Mouse (Mus musculus): ENCODE measurements around the gene Cryzl1. TPM values are rescaled to one million over a fixed set of nuclear protein-coding genes. Genes with fewer than 3 reads are reported as not detected.
A peak's percentile ranks its signal among the peaks of the same experiment; 100 is the strongest.

Gene Cryzl1
- polyA plus RNA-seq, 1 experiment = 27.6 TPM

DNA sequence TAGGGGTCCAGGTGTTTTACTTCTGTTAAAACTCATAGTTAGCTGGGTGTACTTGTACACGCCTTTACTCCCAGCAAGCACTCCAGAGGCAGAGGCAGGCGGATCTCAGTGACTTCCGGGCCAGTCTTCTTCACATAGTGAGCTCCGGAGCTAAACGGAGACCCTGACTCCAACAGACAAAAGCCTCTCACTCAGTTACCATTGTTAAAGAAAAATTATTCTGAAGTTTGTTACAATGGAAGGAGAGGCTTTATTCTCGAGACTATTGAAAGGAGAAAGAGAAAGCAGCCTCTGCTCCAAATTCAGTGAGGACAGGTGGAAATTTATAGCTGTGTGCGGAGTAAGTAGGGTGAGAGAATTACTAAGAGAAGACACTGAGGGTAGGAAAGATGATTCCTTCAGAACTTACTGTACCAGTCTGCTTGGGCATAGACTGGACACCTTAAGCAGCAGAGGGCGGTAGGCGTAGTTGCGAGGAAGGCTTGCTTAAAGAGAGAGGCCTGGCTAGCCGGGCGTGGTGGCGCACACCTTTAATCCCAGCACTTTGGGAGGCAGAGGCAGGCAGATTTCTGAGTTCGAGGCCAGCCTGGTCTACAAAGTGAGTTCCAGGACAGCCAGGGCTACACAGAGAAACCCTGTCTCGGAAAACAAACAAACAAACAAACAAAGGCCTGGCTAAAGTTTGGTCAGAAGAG is 36.5 kb upstream of the Cryzl1 start:
- no peak overlapping the region for H3ac ChIP-seq (ENCODE audit: control insufficient read depth, insufficient read length)
- peak overlapping the region; percentile 76 for H3K4me2 ChIP-seq (ENCODE audit: low read depth)
- peaks cover 67% of the 10 kb centered on the region for H3K79me2 ChIP-seq (ENCODE audit: control insufficient read depth, insufficient read depth)
- no peaks in the 10 kb centered on the region for H3K36me3 ChIP-seq (ENCODE audit: control insufficient read depth, insufficient read depth)
- no peaks in the 10 kb centered on the region for H3K27me3 ChIP-seq (ENCODE audit: control insufficient read depth, insufficient read depth, insufficient read length)
- H3K4me3 ChIP-seq = no peak overlapping the region
- TF ChIP-seq E2F4 (IDR thresholded peaks at IDR 0.05; ENCODE audit: insufficient read depth) = no peak
- no peak for TF ChIP-seq MYOD1 (IDR thresholded peaks at IDR 0.05; ENCODE audit: control insufficient read depth in 1 of 3, insufficient read length in 2 of 3, low read depth in 2 of 3)
- no peak for TF ChIP-seq SRF (IDR thresholded peaks at IDR 0.05; ENCODE audit: control insufficient read depth, insufficient read length, low read depth)
- TF ChIP-seq CEBPB (IDR thresholded peaks at IDR 0.05; ENCODE audit: insufficient read depth, poor library complexity, severe bottlenecking) = no peak
- no peak for TF ChIP-seq TCF3 (IDR thresholded peaks at IDR 0.05; ENCODE audit: insufficient read length, low read depth)
- TF ChIP-seq REST (IDR thresholded peaks at IDR 0.05; ENCODE audit: insufficient read depth, insufficient read length) = no peak

DNA sequence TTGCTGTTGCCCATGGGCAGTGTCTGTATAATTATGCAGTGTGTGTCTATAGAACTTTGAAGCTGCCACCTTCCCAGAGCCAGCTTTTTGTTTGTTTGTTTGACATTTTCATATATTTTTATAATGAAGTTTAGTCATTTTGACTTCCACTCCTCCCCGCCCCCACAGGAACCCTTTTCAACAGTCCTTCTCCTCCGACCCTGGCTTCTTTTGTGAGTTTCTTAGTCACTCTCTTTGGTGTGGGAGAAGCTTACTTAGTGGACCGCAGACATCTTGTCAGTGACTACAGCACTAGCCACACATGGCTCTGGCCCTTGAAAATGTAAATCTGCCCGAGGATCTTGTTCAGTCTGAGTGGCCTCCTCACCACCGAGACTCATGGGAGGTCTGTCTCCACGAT is 35.6 kb upstream of the Cryzl1 start:
- H3K4me3 ChIP-seq = no peak overlapping the region
- peak overlapping the region; percentile 76 for H3K4me2 ChIP-seq (ENCODE audit: low read depth)
- no peaks in the 10 kb centered on the region for H3K36me3 ChIP-seq (ENCODE audit: control insufficient read depth, insufficient read depth)
- no peak overlapping the region for H3ac ChIP-seq (ENCODE audit: control insufficient read depth, insufficient read length)
- no peaks in the 10 kb centered on the region for H3K27me3 ChIP-seq (ENCODE audit: control insufficient read depth, insufficient read depth, insufficient read length)
- H3K79me2 ChIP-seq (ENCODE audit: control insufficient read depth, insufficient read depth) = peaks cover 67% of the 10 kb centered on the region
- TF ChIP-seq POLR2A (IDR thresholded peaks at IDR 0.05; ENCODE audit: insufficient read length, low read depth) = no peak
- no peak for TF ChIP-seq POLR2AphosphoS2 (IDR thresholded peaks at IDR 0.05; ENCODE audit: insufficient read length, low read depth)
- TF ChIP-seq MYOD1 (IDR thresholded peaks at IDR 0.05; ENCODE audit: control insufficient read depth in 1 of 3, insufficient read length in 2 of 3, low read depth in 2 of 3) = no peak
- TF ChIP-seq REST (IDR thresholded peaks at IDR 0.05; ENCODE audit: insufficient read depth, insufficient read length) = no peak
- TF ChIP-seq E2F4 (IDR thresholded peaks at IDR 0.05; ENCODE audit: insufficient read depth) = no peak
- TF ChIP-seq MAX (IDR thresholded peaks at IDR 0.05; ENCODE audit: low read depth) = no peak
- no peak for TF ChIP-seq CEBPB (IDR thresholded peaks at IDR 0.05; ENCODE audit: insufficient read depth, poor library complexity, severe bottlenecking)
- no peak for TF ChIP-seq TCF3 (IDR thresholded peaks at IDR 0.05; ENCODE audit: insufficient read length, low read depth)
- TF ChIP-seq TCF12 (IDR thresholded peaks at IDR 0.05; ENCODE audit: insufficient read depth, poor library complexity, severe bottlenecking) = no peak
- no peak for TF ChIP-seq SRF (IDR thresholded peaks at IDR 0.05; ENCODE audit: control insufficient read depth, insufficient read length, low read depth)
- no peak for TF ChIP-seq USF1 (IDR thresholded peaks at IDR 0.05; ENCODE audit: low read depth)
- TF ChIP-seq MYOG (IDR thresholded peaks at IDR 0.05; ENCODE audit: control insufficient read depth in 1 of 3, insufficient read depth in 1 of 3, insufficient read length in 2 of 3, low read depth in 2 of 3) = no peak

DNA sequence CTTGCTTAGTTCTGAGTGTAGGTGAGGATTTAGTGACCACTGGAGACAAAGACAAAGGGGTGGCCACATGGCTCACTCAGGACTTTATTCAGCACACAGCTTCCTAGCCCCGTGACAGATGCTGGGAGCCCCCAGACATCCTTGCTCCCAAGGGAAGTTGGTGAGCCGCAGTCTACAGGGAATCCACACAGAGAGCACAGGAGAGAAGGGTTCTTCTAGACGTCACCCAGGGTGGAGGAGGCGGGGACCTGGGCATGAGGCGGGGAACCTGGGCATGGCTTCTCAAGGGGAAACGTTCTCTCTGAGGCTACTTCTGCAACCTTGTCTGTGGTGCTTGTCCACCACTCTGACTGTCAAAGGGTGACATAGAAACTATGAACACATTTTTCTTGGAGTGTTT is 35.2 kb upstream of the Cryzl1 start:
- TF ChIP-seq REST (IDR thresholded peaks at IDR 0.05; ENCODE audit: insufficient read depth, insufficient read length) (no peak), CEBPB (IDR thresholded peaks at IDR 0.05; ENCODE audit: insufficient read depth, poor library complexity, severe bottlenecking) (no peak), TCF12 (IDR thresholded peaks at IDR 0.05; ENCODE audit: insufficient read depth, poor library complexity, severe bottlenecking) (no peak), E2F4 (IDR thresholded peaks at IDR 0.05; ENCODE audit: insufficient read depth) (no peak), USF1 (IDR thresholded peaks at IDR 0.05; ENCODE audit: low read depth) (no peak), SRF (IDR thresholded peaks at IDR 0.05; ENCODE audit: control insufficient read depth, insufficient read length, low read depth) (no peak), POLR2A (IDR thresholded peaks at IDR 0.05; ENCODE audit: insufficient read length, low read depth) (no peak), POLR2AphosphoS2 (IDR thresholded peaks at IDR 0.05; ENCODE audit: insufficient read length, low read depth) (no peak), TCF3 (IDR thresholded peaks at IDR 0.05; ENCODE audit: insufficient read length, low read depth) (no peak)
- Histone ChIP-seq H3K79me2 (ENCODE audit: control insufficient read depth, insufficient read depth) (peaks cover 65% of the 10 kb centered on the region), H3K4me3 (no peak overlapping the region), H3K4me2 (ENCODE audit: low read depth) (peak overlapping the region; percentile 76), H3K36me3 (ENCODE audit: control insufficient read depth, insufficient read depth) (no peaks in the 10 kb centered on the region), H3K27me3 (ENCODE audit: control insufficient read depth, insufficient read depth, insufficient read length) (no peaks in the 10 kb centered on the region), H3ac (ENCODE audit: control insufficient read depth, insufficient read length) (no peak overlapping the region)

DNA sequence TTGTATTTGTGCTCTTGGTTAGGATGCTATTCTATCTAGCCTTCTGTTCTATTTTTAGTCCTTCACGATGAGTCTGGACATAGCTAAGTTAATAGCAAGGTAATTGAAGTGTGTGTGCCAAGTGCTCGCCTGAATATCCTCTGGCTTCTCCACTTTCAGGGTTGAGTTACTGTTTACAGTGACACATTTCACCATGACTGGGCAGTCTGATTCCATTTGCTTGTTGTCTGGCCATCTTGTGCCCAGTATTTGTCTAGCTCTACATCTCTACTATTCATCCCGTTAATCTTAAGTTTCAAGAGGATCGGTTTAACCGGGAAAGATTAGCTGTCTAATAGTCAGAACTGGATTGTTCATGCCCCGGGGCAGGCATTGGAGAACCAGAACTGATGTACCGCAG is 33.7 kb upstream of the Cryzl1 start:
- Histone ChIP-seq H3K27me3 (ENCODE audit: control insufficient read depth, insufficient read depth, insufficient read length) (no peaks in the 10 kb centered on the region), H3ac (ENCODE audit: control insufficient read depth, insufficient read length) (no peak overlapping the region), H3K4me2 (ENCODE audit: low read depth) (peak overlapping the region; percentile 76), H3K79me2 (ENCODE audit: control insufficient read depth, insufficient read depth) (peaks cover 67% of the 10 kb centered on the region), H3K36me3 (ENCODE audit: control insufficient read depth, insufficient read depth) (no peaks in the 10 kb centered on the region), H3K4me3 (no peak overlapping the region)
- TF ChIP-seq POLR2A (IDR thresholded peaks at IDR 0.05; ENCODE audit: insufficient read length, low read depth) (no peak), TCF3 (IDR thresholded peaks at IDR 0.05; ENCODE audit: insufficient read length, low read depth) (no peak), TCF12 (IDR thresholded peaks at IDR 0.05; ENCODE audit: insufficient read depth, poor library complexity, severe bottlenecking) (no peak), USF1 (IDR thresholded peaks at IDR 0.05; ENCODE audit: low read depth) (no peak), POLR2AphosphoS2 (IDR thresholded peaks at IDR 0.05; ENCODE audit: insufficient read length, low read depth) (no peak), CEBPB (IDR thresholded peaks at IDR 0.05; ENCODE audit: insufficient read depth, poor library complexity, severe bottlenecking) (no peak), MAX (IDR thresholded peaks at IDR 0.05; ENCODE audit: low read depth) (no peak), SRF (IDR thresholded peaks at IDR 0.05; ENCODE audit: control insufficient read depth, insufficient read length, low read depth) (no peak), REST (IDR thresholded peaks at IDR 0.05; ENCODE audit: insufficient read depth, insufficient read length) (no peak), E2F4 (IDR thresholded peaks at IDR 0.05; ENCODE audit: insufficient read depth) (no peak), MYOD1 (IDR thresholded peaks at IDR 0.05; ENCODE audit: control insufficient read depth in 1 of 3, insufficient read length in 2 of 3, low read depth in 2 of 3) (no peak), MYOG (IDR thresholded peaks at IDR 0.05; ENCODE audit: control insufficient read depth in 1 of 3, insufficient read depth in 1 of 3, insufficient read length in 2 of 3, low read depth in 2 of 3) (no peak)
